Mouse (Mus musculus) bone marrow, adult 2 months (tissue): ENCODE data around the gene Lrmda.

Source experiments
- CTCF ChIP-seq: fragments of 200-500 bp; IDR thresholded peaks from 2 replicates; pipeline ENCODE4 v1.5.1; 2011; ENCODE audit warnings: low read length, control low read depth; ENCODE audit not compliant: control insufficient read depth, insufficient read depth
- POLR2A ChIP-seq: fragments of 200-500 bp; IDR thresholded peaks from 2 replicates; pipeline ENCODE4 v1.6.1; 2011; ENCODE audit warnings: low read depth, mild to moderate bottlenecking, control low read depth, low read length, borderline replicate concordance; ENCODE audit not compliant: control insufficient read depth

- TF ChIP-seq CTCF = no peak
- TF ChIP-seq POLR2A = no peak
Measured at GRCm38 (mm10) chr14:22611011-22611410, 591.5 kb downstream of the Lrmda start.
